Mouse (Mus musculus) embryonic facial prominence, embryonic 13.5 days (tissue): ENCODE measurements at regions not wholly inside any gene's neighbourhood (a gene's known extent, or its start where the extent isn't known, plus 50 kb on each side); places are given as distances from the start of the nearest gene placed in this dataset.
A peak's percentile ranks its signal among the peaks of the same experiment; 100 is the strongest.
"Not testable (repeated sequence)": the region's sequence is repeated elsewhere in the genome, so short reads cannot be mapped to it uniquely, and the experiment has no call there.

Experiments used
- ATAC-seq: fragments of 200-750 bp; cut with Nextera tagmentation; 2 replicates; pipeline ENCODE4 v1.8.0; 2017; ENCODE audit warnings: low read depth; ENCODE audit not compliant: insufficient number of reproducible peaks, insufficient read depth, low FRiP score, low TSS enrichment
- H3K27ac ChIP-seq: fragments of 300-500 bp; sonication (generic); 2 replicates; pipeline ENCODE4 v1.5.1; 2015; ENCODE audit warnings: moderate library complexity, mild to moderate bottlenecking, inconsistent platforms
- H3K27me3 ChIP-seq: fragments of 300-500 bp; sonication (generic); 2 replicates; pipeline ENCODE4 v1.6.1; 2015; ENCODE audit warnings: mild to moderate bottlenecking, inconsistent platforms
- H3K36me3 ChIP-seq: fragments of 300-500 bp; sonication (generic); 2 replicates; pipeline ENCODE4 v1.6.1; 2015; ENCODE audit warnings: mild to moderate bottlenecking, inconsistent platforms
- H3K4me1 ChIP-seq: fragments of 300-500 bp; sonication (generic); 2 replicates; pipeline ENCODE4 v1.6.1; 2015; ENCODE audit warnings: inconsistent platforms
- H3K4me2 ChIP-seq: fragments of 300-500 bp; sonication (generic); 2 replicates; pipeline ENCODE4 v1.6.1; 2015; ENCODE audit warnings: moderate library complexity, mild to moderate bottlenecking, inconsistent platforms
- H3K4me3 ChIP-seq: fragments of 300-500 bp; sonication (generic); 2 replicates; pipeline ENCODE4 v1.5.1; 2015; ENCODE audit warnings: mild to moderate bottlenecking, inconsistent platforms
- H3K9ac ChIP-seq: fragments of 300-500 bp; sonication (generic); 2 replicates; pipeline ENCODE4 v1.6.1; 2015; ENCODE audit warnings: mild to moderate bottlenecking, inconsistent platforms
- H3K9me3 ChIP-seq: fragments of 300-500 bp; sonication (generic); 2 replicates; pipeline ENCODE4 v1.6.1; 2016; ENCODE audit warnings: inconsistent platforms
- WGBS: fragments of 180-500 bp; shearing (Covaris S2); methylation state at CpG from one replicate; pipeline ENCODE4 v1.1.7; 2015; ENCODE audit warnings: mixed read lengths; 5-methylcytosine and 5-hydroxymethylcytosine counted together

DNA sequence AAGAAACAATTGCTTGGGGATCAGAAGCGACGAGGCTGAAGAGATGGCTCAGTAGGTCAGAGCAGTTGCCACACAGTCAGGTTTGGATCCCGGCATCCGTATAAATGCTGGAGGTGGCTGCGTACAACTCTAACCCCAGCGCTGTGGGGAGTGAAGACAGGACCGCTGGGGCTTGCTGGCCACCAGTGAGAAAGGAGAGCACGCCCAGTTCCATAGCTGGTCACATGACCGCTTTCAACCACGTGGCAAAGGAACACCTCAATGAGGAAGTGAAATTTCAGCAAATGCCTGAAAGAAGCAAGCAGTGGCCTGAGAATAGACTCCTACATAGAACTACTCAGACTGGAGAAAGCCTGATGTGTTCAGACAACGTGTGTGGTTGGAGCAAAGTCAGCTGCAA lies 148.3 kb upstream of the Ipo5 start:
- H3K27ac ChIP-seq: no peak overlapping the region
- peaks cover 14% of the 10 kb centered on the region; the same call in 1 of the 2 replicates for H3K4me1 ChIP-seq
- H3K9me3 ChIP-seq: no peaks in the 10 kb centered on the region
- no peaks in the 10 kb centered on the region for H3K36me3 ChIP-seq
- WGBS: 78% methylated on average over 11 of the region's 11 CpGs
- no peak overlapping the region for H3K4me3 ChIP-seq
- no peaks in the 10 kb centered on the region for H3K27me3 ChIP-seq
- no peak overlapping the region for H3K4me2 ChIP-seq
- H3K9ac ChIP-seq: no peak overlapping the region
- ATAC-seq: no peak

DNA sequence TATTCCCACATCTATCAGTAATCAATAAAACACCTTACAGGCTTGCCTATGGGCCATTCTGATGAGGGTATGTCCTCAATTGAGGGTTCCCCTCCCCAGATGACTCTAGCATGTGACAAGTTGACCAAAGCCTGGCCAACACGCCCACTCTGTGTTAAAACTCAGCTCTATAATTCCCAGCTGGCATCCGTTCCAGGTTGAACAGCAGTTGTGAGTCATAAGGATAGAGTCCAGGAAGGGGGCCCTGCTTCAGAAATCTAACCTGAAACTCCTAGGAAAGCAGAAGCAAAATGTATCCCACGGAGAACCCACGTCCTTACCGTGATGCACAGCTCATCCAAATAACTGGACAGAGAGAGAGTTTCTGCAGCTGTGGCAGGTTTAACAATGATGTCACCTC lies 147.2 kb upstream of the Ipo5 start:
- peaks cover 8% of the 10 kb centered on the region; the same call in 1 of the 2 replicates for H3K4me1 ChIP-seq
- no peak for ATAC-seq
- H3K4me3 ChIP-seq: no peak overlapping the region
- H3K27me3 ChIP-seq: no peaks in the 10 kb centered on the region
- WGBS: 88% methylated on average over 5 of the region's 5 CpGs
- H3K9ac ChIP-seq: no peak overlapping the region
- H3K9me3 ChIP-seq: no peaks in the 10 kb centered on the region
- no peaks in the 10 kb centered on the region for H3K36me3 ChIP-seq
- H3K4me2 ChIP-seq: no peak overlapping the region
- H3K27ac ChIP-seq: no peak overlapping the region

DNA sequence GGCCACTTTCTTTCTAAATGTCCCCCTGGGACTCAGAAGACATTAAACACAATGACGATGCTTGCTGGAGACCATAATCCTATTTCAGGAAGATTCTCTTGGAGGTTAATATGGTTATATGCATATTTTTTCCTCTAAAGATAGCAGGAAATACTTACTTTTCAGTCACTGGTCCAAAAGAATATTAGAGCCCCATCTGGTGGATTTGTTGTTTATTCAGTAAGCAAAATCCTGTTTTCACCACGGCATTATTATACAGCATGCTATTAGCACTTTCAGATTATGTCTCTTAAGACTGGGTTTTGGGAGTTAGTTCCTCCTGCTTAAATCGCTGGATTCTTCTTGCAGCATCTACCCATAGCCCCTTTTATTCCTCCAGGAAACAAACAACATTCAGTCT lies 146.6 kb upstream of the Ipo5 start:
- Histone ChIP-seq H3K36me3 (no peaks in the 10 kb centered on the region), H3K4me1 (peaks cover 8% of the 10 kb centered on the region; the same call in 1 of the 2 replicates), H3K4me3 (no peak overlapping the region), H3K27me3 (no peaks in the 10 kb centered on the region), H3K9me3 (no peaks in the 10 kb centered on the region), H3K27ac (no peak overlapping the region), H3K4me2 (no peak overlapping the region), H3K9ac (no peak overlapping the region)
- WGBS: 74% methylated on average over 3 of the region's 3 CpGs
- no peak for ATAC-seq

DNA sequence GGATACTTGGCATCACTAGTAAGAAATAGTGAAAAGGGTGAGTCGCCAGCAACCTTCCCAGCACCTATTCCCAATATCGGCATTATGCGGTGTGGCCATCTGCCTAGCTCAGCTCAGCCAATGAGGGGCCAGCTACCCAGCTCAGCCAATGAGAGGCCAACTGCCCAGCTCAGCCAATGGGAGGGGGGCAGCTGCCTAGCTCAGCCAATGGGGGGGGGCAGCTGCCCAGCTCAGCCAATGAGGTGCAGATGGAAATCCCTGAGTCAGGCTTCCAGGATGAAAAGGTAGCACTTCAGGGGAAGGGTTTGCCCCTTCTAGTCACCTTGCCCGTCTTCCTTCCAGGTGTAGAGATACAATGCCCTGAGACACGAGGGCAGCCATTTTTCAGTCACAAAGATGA lies 144.6 kb upstream of the Ipo5 start:
- Histone ChIP-seq H3K36me3 (no peaks in the 10 kb centered on the region), H3K4me2 (no peak overlapping the region), H3K27ac (no peak overlapping the region), H3K9ac (no peak overlapping the region), H3K9me3 (no peaks in the 10 kb centered on the region), H3K27me3 (no peaks in the 10 kb centered on the region), H3K4me3 (no peak overlapping the region), H3K4me1 (no peaks in the 10 kb centered on the region)
- 88% methylated on average over 5 of the region's 5 CpGs for WGBS
- ATAC-seq: no peak

DNA sequence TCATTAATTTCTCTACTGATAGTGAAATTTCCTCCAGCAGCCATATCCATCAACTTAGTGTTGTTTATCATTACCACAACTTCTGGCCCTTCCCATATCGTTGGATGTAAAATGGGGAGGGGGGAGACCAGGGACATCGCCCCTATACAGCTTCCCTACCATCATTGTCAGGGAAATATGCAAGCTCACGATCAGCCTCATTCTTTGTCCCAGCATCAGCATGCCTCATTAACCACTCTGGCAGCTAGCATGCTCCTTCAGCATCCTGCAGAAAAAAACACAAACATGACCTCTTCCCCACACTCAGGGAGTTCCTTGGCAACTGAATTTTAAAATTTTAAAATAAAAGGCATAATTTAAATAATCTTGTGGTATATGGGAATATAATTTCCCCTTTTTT lies 140.4 kb upstream of the Ipo5 start:
- no peak for ATAC-seq
- Histone ChIP-seq H3K4me3 (no peak overlapping the region), H3K36me3 (no peaks in the 10 kb centered on the region), H3K9ac (no peak overlapping the region), H3K9me3 (no peaks in the 10 kb centered on the region), H3K4me2 (no peak overlapping the region), H3K27me3 (no peaks in the 10 kb centered on the region), H3K27ac (no peak overlapping the region), H3K4me1 (no peaks in the 10 kb centered on the region)
- 77% methylated on average over 3 of the region's 3 CpGs for WGBS

DNA sequence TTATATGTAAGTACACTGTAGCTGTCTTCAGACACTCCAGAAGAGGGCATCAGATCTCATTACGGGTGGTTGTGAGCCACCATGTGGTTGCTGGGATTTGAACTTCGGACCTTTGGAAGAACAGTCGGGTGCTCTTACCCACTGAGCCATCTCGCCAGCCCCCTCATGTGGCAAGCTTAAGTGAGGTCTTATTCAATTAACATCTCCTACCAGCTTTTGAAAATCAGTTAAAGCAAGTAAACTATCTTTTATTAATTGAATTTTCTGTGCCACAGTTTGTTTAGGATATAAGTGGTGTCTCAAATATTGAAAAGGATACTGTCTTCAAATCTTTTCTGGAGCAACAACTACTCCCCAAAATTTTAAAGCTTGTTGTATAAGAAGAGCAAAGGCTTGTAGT lies 138.0 kb upstream of the Ipo5 start:
- H3K9ac ChIP-seq, H3K4me2 ChIP-seq, H3K9me3 ChIP-seq, H3K36me3 ChIP-seq, ATAC-seq, H3K4me1 ChIP-seq, H3K27ac ChIP-seq, H3K27me3 ChIP-seq, H3K4me3 ChIP-seq: not testable (repeated sequence)
- WGBS: 70% methylated on average over 4 of the region's 4 CpGs

DNA sequence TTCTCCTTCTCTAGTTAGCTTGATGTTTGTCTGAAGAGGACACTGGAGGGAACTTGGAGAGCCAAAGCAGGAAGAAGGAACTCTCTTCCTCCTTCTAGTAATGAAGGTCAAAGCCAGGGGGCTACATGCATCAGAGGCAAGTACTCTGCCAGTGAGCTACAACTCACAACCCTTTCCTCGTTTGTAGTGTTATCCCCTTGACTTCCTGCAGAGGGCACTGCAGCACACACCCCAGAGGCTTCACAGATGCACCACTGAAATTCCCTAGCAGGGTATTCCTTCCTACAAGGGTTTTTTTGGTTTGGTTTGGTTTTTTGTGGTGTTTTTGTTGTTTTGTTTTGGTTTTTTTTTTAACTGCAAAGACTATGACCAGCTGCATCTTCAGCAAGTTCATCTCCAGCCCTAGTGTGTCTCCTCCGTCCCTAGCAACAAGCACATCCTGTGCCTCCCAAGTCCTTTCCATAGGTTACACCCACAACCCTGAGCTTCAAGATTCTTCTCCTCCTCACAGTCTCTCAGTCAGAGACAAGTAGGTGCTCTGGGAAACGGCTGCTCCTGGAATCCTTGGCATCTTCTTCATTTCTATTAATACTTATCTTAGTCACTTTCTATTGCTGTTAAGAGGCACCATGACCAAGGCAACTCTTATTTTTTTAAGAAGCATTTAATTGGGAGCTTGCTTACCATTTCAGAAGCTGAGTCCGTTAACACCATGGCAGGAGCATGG lies 119.0 kb upstream of the Ipo5 start:
- WGBS: 81% methylated on average over 4 of the region's 4 CpGs
- Histone ChIP-seq H3K27me3 (no peaks in the 10 kb centered on the region), H3K9me3 (no peaks in the 10 kb centered on the region), H3K27ac (no peak overlapping the region), H3K4me2 (no peak overlapping the region), H3K36me3 (no peaks in the 10 kb centered on the region), H3K4me3 (no peak overlapping the region), H3K4me1 (no peaks in the 10 kb centered on the region), H3K9ac (no peak overlapping the region)
- ATAC-seq: no peak

DNA sequence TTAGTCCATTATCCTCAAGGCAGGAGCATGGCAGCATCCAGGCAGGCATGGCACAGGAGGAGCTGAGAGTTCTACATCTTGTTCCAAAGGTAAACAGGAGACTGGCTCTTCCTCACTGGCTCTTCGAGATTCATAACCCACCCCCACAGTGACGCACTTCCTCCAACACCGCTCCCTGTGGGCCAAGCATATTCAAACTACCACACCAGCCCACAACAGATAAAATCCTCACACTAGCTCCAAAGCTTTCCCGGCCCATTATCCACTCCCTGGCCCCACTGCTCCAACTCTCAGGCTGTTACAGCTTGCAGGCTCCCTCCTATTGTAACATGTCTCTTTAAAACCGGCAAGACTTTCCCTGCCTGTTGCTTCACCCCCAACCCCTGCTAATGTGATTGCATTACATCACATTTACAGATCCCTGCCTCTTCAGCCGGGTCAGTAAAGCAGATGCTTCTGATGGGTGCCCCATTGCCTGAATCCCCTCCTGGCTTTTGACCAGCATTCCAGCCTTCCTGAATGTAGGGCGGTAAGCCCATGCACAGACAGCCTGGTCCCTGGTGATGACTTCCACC lies 113.0 kb upstream of the Ipo5 start:
- ATAC-seq: no peak
- Histone ChIP-seq H3K27ac (no peak overlapping the region), H3K4me2 (no peak overlapping the region), H3K36me3 (no peaks in the 10 kb centered on the region), H3K9ac (no peak overlapping the region), H3K9me3 (no peaks in the 10 kb centered on the region), H3K4me1 (no peaks in the 10 kb centered on the region), H3K4me3 (no peak overlapping the region), H3K27me3 (no peaks in the 10 kb centered on the region)
- 69% methylated on average over 7 of the region's 7 CpGs for WGBS

DNA sequence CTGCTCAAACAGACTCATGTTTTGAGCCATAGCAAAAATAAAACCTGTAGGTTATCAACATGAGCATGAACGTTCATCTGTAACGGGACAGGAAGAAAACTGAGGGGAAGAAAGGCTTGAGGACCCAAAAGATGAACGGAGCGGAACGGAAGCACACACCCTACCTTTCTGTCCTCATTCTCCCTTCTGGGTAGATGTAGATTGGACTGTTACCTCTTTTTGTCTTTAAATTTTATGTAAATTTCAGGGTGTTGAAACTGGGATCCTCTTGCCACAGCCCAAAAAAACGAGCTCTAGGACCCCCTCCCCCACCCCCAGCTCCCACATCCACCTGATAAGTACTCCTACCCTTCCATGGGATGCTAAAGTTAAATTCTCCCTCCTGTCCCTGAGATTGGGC lies 107.8 kb upstream of the Ipo5 start:
- Histone ChIP-seq H3K9ac (no peak overlapping the region), H3K27ac (no peak overlapping the region), H3K4me2 (peak overlapping the region; percentile 43; the same call in 1 of the 2 replicates), H3K4me3 (no peak overlapping the region), H3K4me1 (peaks cover 26% of the 10 kb centered on the region), H3K27me3 (0 out of 2 replicates have a peak, but pooled peaks cover 6% of the 10 kb centered on the region), H3K36me3 (no peaks in the 10 kb centered on the region), H3K9me3 (no peaks in the 10 kb centered on the region)
- ATAC-seq: no peak
- 45% methylated on average over 6 of the region's 6 CpGs for WGBS

DNA sequence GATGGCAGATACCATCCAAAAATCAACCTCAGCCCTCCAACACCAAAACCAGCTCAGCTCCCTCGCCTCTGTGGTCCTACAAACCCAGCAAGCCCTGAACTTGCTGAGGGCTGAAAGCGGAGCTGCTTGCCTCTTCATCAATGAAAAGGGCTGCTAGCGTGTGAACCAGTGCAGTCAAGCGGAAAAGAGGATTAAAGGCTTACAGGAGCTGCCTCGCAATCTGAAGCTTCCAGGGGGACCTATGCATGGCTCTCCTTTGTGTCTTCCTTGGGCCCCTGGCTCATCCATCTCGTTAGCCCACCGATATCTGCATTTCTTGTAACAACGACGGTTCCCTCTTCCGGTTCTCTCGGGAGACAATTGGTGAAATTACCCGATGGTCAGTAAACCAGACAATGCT lies 107.3 kb upstream of the Ipo5 start:
- peaks cover 26% of the 10 kb centered on the region for H3K4me1 ChIP-seq
- peak overlapping the region; percentile 9; the same call in 1 of the 2 replicates for H3K4me3 ChIP-seq
- no peaks in the 10 kb centered on the region for H3K36me3 ChIP-seq
- H3K4me2 ChIP-seq: peak overlapping the region; percentile 43
- H3K9me3 ChIP-seq: no peaks in the 10 kb centered on the region
- 0 out of 2 replicates have a peak, but pooled peaks cover 6% of the 10 kb centered on the region for H3K27me3 ChIP-seq
- H3K9ac ChIP-seq: no peak overlapping the region
- no peak; the same call in 1 of the 2 replicates for ATAC-seq
- no peak overlapping the region for H3K27ac ChIP-seq
- WGBS: 7% methylated on average over 12 of the region's 12 CpGs

DNA sequence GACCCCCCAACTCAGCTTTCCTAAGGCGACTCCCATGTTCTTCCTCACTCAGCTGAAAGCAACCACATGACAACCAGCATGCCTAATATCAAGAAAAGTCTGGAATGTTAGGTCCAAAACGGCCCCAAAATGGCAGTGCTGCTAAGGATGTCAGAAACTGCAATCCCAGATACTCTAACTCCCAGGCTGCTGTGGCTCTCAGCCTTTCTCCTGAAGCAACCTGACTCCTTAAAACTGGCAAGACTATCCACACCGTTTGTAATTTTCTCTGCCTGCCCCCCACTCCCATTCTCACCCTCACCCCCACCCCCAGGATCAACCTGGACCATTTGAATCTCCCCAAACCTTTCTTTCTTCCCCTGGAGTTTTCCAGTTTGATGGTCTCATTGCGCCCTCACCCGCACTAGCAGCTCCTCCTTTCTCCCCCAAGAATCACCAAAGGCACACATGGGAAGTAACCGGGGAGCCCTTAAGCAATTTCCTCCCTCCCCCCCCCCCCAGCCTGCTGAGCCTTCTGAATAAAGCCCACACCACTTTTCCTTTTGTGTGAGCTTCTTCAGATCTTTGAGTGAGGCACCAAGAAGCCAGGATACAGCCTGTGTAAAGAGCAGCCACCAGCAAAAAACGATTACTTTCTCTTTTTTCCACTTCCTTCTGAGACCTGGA lies 106.7 kb upstream of the Ipo5 start:
- no peak for ATAC-seq
- Histone ChIP-seq H3K4me1 (peaks cover 26% of the 10 kb centered on the region), H3K27me3 (0 out of 2 replicates have a peak, but pooled peaks cover 6% of the 10 kb centered on the region), H3K27ac (no peak overlapping the region), H3K4me3 (peak overlapping the region; percentile 9; the same call in 1 of the 2 replicates), H3K4me2 (peak overlapping the region; percentile 43), H3K36me3 (no peaks in the 10 kb centered on the region), H3K9me3 (no peaks in the 10 kb centered on the region), H3K9ac (no peak overlapping the region)
- WGBS: 9% methylated on average over 7 of the region's 7 CpGs

DNA sequence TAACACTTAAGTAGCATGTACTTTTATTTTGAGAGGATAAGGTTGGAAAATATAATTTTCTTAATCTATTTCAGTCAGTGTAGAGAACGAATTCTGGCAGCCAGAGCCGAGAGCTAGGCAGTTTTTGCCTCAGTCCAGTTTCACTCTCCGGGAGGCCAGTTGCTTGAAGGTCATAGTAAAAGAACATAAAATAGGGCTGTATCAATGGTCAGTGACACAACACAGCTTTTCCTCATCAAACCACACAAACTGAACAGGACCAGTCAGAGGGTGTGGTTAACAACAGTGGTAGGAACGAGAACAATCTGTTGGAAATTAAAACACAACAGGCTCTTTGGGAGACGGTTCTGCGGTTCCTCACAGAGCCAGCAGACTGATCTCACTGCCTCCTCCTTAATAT lies 105.9 kb upstream of the Ipo5 start:
- Histone ChIP-seq H3K4me3 (no peak overlapping the region), H3K9me3 (no peaks in the 10 kb centered on the region), H3K4me1 (peaks cover 26% of the 10 kb centered on the region), H3K9ac (no peak overlapping the region), H3K4me2 (no peak overlapping the region), H3K36me3 (no peaks in the 10 kb centered on the region), H3K27me3 (0 out of 2 replicates have a peak, but pooled peaks cover 6% of the 10 kb centered on the region), H3K27ac (no peak overlapping the region)
- ATAC-seq: no peak
- WGBS: 36% methylated on average over 6 of the region's 6 CpGs
